Mouse (Mus musculus): ENCODE measurements around the gene Arap1.

DNA sequence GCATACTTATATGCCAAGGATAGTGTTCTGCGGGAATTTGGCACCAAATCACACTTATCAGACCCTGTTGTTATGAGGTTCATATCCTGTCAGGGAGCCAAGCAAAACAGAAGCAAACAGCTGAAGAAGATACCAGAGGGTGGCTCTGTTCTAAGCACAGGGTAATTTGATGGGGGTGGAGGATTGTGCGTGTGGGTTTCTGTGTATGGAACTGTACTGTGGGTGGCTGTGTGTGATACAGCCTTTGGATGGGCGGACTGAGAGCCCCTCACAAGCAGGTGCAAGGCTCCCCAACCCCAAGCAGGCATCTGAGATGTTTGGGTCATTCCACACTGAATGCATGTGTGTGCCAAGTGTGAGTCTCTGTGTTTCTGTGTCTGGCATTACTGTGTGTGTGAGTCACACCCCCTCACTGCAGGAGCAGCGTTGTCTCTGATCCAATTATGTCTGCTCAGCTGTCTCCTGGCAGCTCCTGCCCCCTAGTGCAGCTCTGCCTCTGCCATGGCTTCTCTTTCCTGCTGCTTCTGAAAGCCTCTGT lies 19.2 kb upstream of the Arap1 start:
- TF ChIP-seq GATA1 (IDR thresholded peaks at IDR 0.05; ENCODE audit: borderline replicate concordance, low read length) (no peak), FLI1 (IDR thresholded peaks at IDR 0.05; ENCODE audit: low read length) (no peak)

All from megakaryocyte, embryonic 14.5 days (primary cell).